Mouse (Mus musculus) splenic B cell, adult 2 months (primary cell): ENCODE results near the gene AK157302.
"Not testable (repeated sequence)": the region's sequence is repeated elsewhere in the genome, so short reads cannot be mapped to it uniquely, and the experiment has no call there.

Experiments
- DNase-seq: peaks from one replicate; pipeline ENCODE4 v3.0.0-alpha.2; 2011; ENCODE audit warnings: low read depth, low spot score
- H3K27me3 ChIP-seq: 2 replicates; pipeline ENCODE4 v1.6.1; 2012; ENCODE audit warnings: mild to moderate bottlenecking, low read length, moderate library complexity, mixed read lengths; ENCODE audit not compliant: control insufficient read depth, poor library complexity, insufficient read depth, severe bottlenecking
- H3K36me3 ChIP-seq: 2 replicates; pipeline ENCODE4 v1.6.1; 2012; ENCODE audit warnings: mild to moderate bottlenecking, low read length, moderate library complexity, mixed read lengths; ENCODE audit not compliant: control insufficient read depth, poor library complexity, insufficient read depth, severe bottlenecking

Gene AK157302

GRCm38 (mm10) chr13:21492847-21493246, 2.2 kb upstream of the AK157302 start:
- Histone ChIP-seq H3K27me3 (no peaks in the 10 kb centered on the region), H3K36me3 (no peaks in the 10 kb centered on the region)
- DNase-seq: no peak

GRCm38 (mm10) chr13:21501182-21501581, 6.2 kb downstream of the AK157302 start, which contains the start of gene Gm11273:
Gm11273 (minus strand) TSS chr13:21501418.
- not testable (repeated sequence) for H3K27me3 ChIP-seq, DNase-seq, H3K36me3 ChIP-seq

GRCm38 (mm10) chr13:21502296-21502695, 7.3 kb downstream of the AK157302 start:
- Histone ChIP-seq H3K36me3 (no peaks in the 10 kb centered on the region), H3K27me3 (no peaks in the 10 kb centered on the region)
- no peak for DNase-seq

GRCm38 (mm10) chr13:21506221-21506649, 11.2 kb downstream of the AK157302 start:
- DNase-seq: peak; percentile 88
- Histone ChIP-seq H3K27me3 (no peaks in the 10 kb centered on the region), H3K36me3 (no peaks in the 10 kb centered on the region)

- no peaks in the 10 kb centered on the region for H3K36me3 ChIP-seq
- DNase-seq: no peak
- H3K27me3 ChIP-seq: no peaks in the 10 kb centered on the region
Observed at GRCm38 (mm10) chr13:21530136-21530535, 35.1 kb downstream of the AK157302 start.

- Histone ChIP-seq H3K36me3 (no peaks in the 10 kb centered on the region), H3K27me3 (no peaks in the 10 kb centered on the region)
- peak; percentile 92 for DNase-seq
Observed at GRCm38 (mm10) chr13:21530781-21531201, 35.8 kb downstream of the AK157302 start, which contains the start of gene Zkscan8. Zkscan8 (minus strand) TSS chr13:21531120.

- no peak for DNase-seq
- Histone ChIP-seq H3K36me3 (no peaks in the 10 kb centered on the region), H3K27me3 (no peaks in the 10 kb centered on the region)
Observed at GRCm38 (mm10) chr13:21542708-21543107, 47.7 kb downstream of the AK157302 start, which contains the start of gene Olfr1366. Olfr1366 (minus strand) TSS chr13:21542808.
